Mouse (Mus musculus): ENCODE data around the gene Rem1. TPM values are rescaled to one million over a fixed set of nuclear protein-coding genes. Genes with fewer than 3 reads are reported as not detected.

Gene Rem1
- polyA plus RNA-seq, 1 experiment from 2014 or later: 0.69 TPM

Other genes with a start within 250 kb of the Rem1 start
- gene Sox12, start 228.9 kb upstream of the Rem1 start, polyA plus RNA-seq (2014; fragmentation: Nextera tagmentation; extraction: Ambion mirVana): 21.1 and 21.8 TPM in 2 replicates
- gene Zcchc3, start 211.9 kb upstream of the Rem1 start, polyA plus RNA-seq (2014; fragmentation: Nextera tagmentation; extraction: Ambion mirVana): 69.4 and 75.8 TPM in 2 replicates
- 0.15 and 0.54 TPM in 2 replicates for gene 6820408C15Rik, start 211.4 kb upstream of the Rem1 start, polyA plus RNA-seq (2014; fragmentation: Nextera tagmentation; extraction: Ambion mirVana)
- gene Defb23, start 162.3 kb upstream of the Rem1 start, polyA plus RNA-seq (2014; fragmentation: Nextera tagmentation; extraction: Ambion mirVana): not detected in 2 replicates
- gene Defb20, start 149.9 kb upstream of the Rem1 start, polyA plus RNA-seq (2014; fragmentation: Nextera tagmentation; extraction: Ambion mirVana): not detected in 2 replicates
- gene Defb22, start 136.8 kb upstream of the Rem1 start, polyA plus RNA-seq (2014; fragmentation: Nextera tagmentation; extraction: Ambion mirVana): not detected in 2 replicates
- not detected in 2 replicates for gene Defb26, start 115.3 kb upstream of the Rem1 start, polyA plus RNA-seq (2014; fragmentation: Nextera tagmentation; extraction: Ambion mirVana)
- not detected in 2 replicates for gene Defb28, start 108.7 kb upstream of the Rem1 start, polyA plus RNA-seq (2014; fragmentation: Nextera tagmentation; extraction: Ambion mirVana)
- not detected in 2 replicates for gene Defb29, start 86.9 kb upstream of the Rem1 start, polyA plus RNA-seq (2014; fragmentation: Nextera tagmentation; extraction: Ambion mirVana)
- gene Gm17416, start 57.6 kb upstream of the Rem1 start, polyA plus RNA-seq (2014; fragmentation: Nextera tagmentation; extraction: Ambion mirVana): not detected in 2 replicates
- not detected in 2 replicates for gene Defb21, start 54.2 kb upstream of the Rem1 start, polyA plus RNA-seq (2014; fragmentation: Nextera tagmentation; extraction: Ambion mirVana)
- not detected in 2 replicates for gene Defb19, start 46.6 kb upstream of the Rem1 start, polyA plus RNA-seq (2014; fragmentation: Nextera tagmentation; extraction: Ambion mirVana)
- gene Defb45, start 27.6 kb upstream of the Rem1 start, polyA plus RNA-seq (2014; fragmentation: Nextera tagmentation; extraction: Ambion mirVana): not detected in 2 replicates
- gene Defb36, start 22.6 kb upstream of the Rem1 start, polyA plus RNA-seq (2014; fragmentation: Nextera tagmentation; extraction: Ambion mirVana): not detected in 2 replicates
- 0.89 TPM in 1 of 2 replicates, not detected in the other for gene Defb25, start 3.9 kb upstream of the Rem1 start, polyA plus RNA-seq (2014; fragmentation: Nextera tagmentation; extraction: Ambion mirVana)
- gene H13, start 42.5 kb downstream of the Rem1 start, polyA plus RNA-seq (2014; fragmentation: Nextera tagmentation; extraction: Ambion mirVana): 123 and 126 TPM in 2 replicates
- 37.1 and 38.5 TPM in 2 replicates for gene Mcts2, start 60.1 kb downstream of the Rem1 start, polyA plus RNA-seq (2014; fragmentation: Nextera tagmentation; extraction: Ambion mirVana)
- gene Id1, start 109.3 kb downstream of the Rem1 start, polyA plus RNA-seq (2014; fragmentation: Nextera tagmentation; extraction: Ambion mirVana): 221 and 248 TPM in 2 replicates
- gene Cox4i2, start 127.2 kb downstream of the Rem1 start, polyA plus RNA-seq (2014; fragmentation: Nextera tagmentation; extraction: Ambion mirVana): 18.5 and 22.3 TPM in 2 replicates
- 109 and 110 TPM in 2 replicates for gene Bcl2l1, start 204.8 kb downstream of the Rem1 start, polyA plus RNA-seq (2014; fragmentation: Nextera tagmentation; extraction: Ambion mirVana)
- gene Tpx2, start 221.0 kb downstream of the Rem1 start, polyA plus RNA-seq (2014; fragmentation: Nextera tagmentation; extraction: Ambion mirVana): 172 and 182 TPM in 2 replicates